Mouse (Mus musculus): ENCODE measurements around the gene Laptm5. TPM values are rescaled to one million over a fixed set of nuclear protein-coding genes. Genes with fewer than 3 reads are reported as not detected.
A peak's percentile ranks its signal among the peaks of the same experiment; 100 is the strongest.

The Laptm5 gene
- 27.4 and 55.0 TPM in 2 replicates for polyA plus RNA-seq (2015; fragmentation: Nextera tagmentation; extraction: Ambion mirVana)

GRCm38 (mm10) chr4:130913077-130913476, at the start of gene Laptm5:
TSS of gene Laptm5 (plus strand) at chr4:130913125.
- no peak for ATAC-seq (replicated peaks; ENCODE audit: insufficient number of reproducible peaks, insufficient read depth, low FRiP score, low read depth)
- Histone ChIP-seq H3K9me3 (replicated peaks) (no peaks in the 10 kb centered on the region), H3K27ac (peak within 1 kb of the TSS; percentile 53; the same call in 1 of the 2 replicates), H3K9ac (no peak within 1 kb of the TSS), H3K4me1 (replicated peaks) (peaks cover 31% of the 10 kb centered on the region), H3K36me3 (no peaks in the 10 kb centered on the region), H3K27me3 (0 out of 2 replicates have a peak, but pooled peaks cover 3% of the 10 kb centered on the region), H3K4me2 (0 out of 2 replicates have a peak within 1 kb of the TSS, but pooled peaks have one; percentile 18), H3K4me3 (peak within 1 kb of the TSS; percentile 25)
- WGBS, result 73% methylated on average over 11 of the region's 11 CpGs

GRCm38 (mm10) chr4:130865460-130865859, 47.5 kb upstream of the Laptm5 start:
- no peak overlapping the region for H3K27ac ChIP-seq
- WGBS, result 54% methylated on average over 6 of the region's 9 CpGs
- no peaks in the 10 kb centered on the region for H3K36me3 ChIP-seq
- H3K9ac ChIP-seq, result no peak overlapping the region
- ATAC-seq (replicated peaks; ENCODE audit: insufficient number of reproducible peaks, insufficient read depth, low FRiP score, low read depth), result no peak
- H3K9me3 ChIP-seq (replicated peaks), result no peaks in the 10 kb centered on the region
- H3K4me1 ChIP-seq (replicated peaks), result peaks cover 16% of the 10 kb centered on the region
- H3K4me2 ChIP-seq, result no peak overlapping the region
- peaks cover 62% of the 10 kb centered on the region for H3K27me3 ChIP-seq
- H3K4me3 ChIP-seq, result no peak overlapping the region

GRCm38 (mm10) chr4:130865901-130866371, 47.0 kb upstream of the Laptm5 start:
- Histone ChIP-seq H3K4me1 (replicated peaks) (peaks cover 16% of the 10 kb centered on the region), H3K9ac (no peak overlapping the region), H3K27ac (no peak overlapping the region), H3K27me3 (peaks cover 59% of the 10 kb centered on the region), H3K4me2 (no peak overlapping the region), H3K36me3 (no peaks in the 10 kb centered on the region), H3K4me3 (no peak overlapping the region), H3K9me3 (replicated peaks) (no peaks in the 10 kb centered on the region)
- WGBS, result 39% methylated on average over 8 of the region's 8 CpGs
- ATAC-seq (replicated peaks; ENCODE audit: insufficient number of reproducible peaks, insufficient read depth, low FRiP score, low read depth), result no peak

- H3K4me2 ChIP-seq, result no peak overlapping the region
- 61% methylated on average over 6 of the region's 6 CpGs for WGBS
- no peak for ATAC-seq (replicated peaks; ENCODE audit: insufficient number of reproducible peaks, insufficient read depth, low FRiP score, low read depth)
- no peaks in the 10 kb centered on the region for H3K4me1 ChIP-seq (replicated peaks)
- H3K36me3 ChIP-seq, result no peaks in the 10 kb centered on the region
- peaks cover 45% of the 10 kb centered on the region for H3K27me3 ChIP-seq
- H3K27ac ChIP-seq, result no peak overlapping the region
- no peak overlapping the region for H3K9ac ChIP-seq
- H3K4me3 ChIP-seq, result no peak overlapping the region
- no peaks in the 10 kb centered on the region for H3K9me3 ChIP-seq (replicated peaks)
These were observed 45.0 kb upstream of the Laptm5 start for GRCm38 (mm10) chr4:130867940-130868339.

- no peak overlapping the region for H3K27ac ChIP-seq
- no peak overlapping the region for H3K4me3 ChIP-seq
- no peaks in the 10 kb centered on the region for H3K4me1 ChIP-seq (replicated peaks)
- peaks cover 46% of the 10 kb centered on the region for H3K27me3 ChIP-seq
- H3K9ac ChIP-seq, result no peak overlapping the region
- no peaks in the 10 kb centered on the region for H3K9me3 ChIP-seq (replicated peaks)
- H3K4me2 ChIP-seq, result no peak overlapping the region
- no peaks in the 10 kb centered on the region for H3K36me3 ChIP-seq
- 40% methylated on average over 5 of the region's 5 CpGs for WGBS
- no peak for ATAC-seq (replicated peaks; ENCODE audit: insufficient number of reproducible peaks, insufficient read depth, low FRiP score, low read depth)
These were observed 44.1 kb upstream of the Laptm5 start for GRCm38 (mm10) chr4:130868803-130869202.

GRCm38 (mm10) chr4:130872414-130872813, 40.5 kb upstream of the Laptm5 start:
- ATAC-seq (replicated peaks; ENCODE audit: insufficient number of reproducible peaks, insufficient read depth, low FRiP score, low read depth), result no peak

GRCm38 (mm10) chr4:130873440-130873839, 39.5 kb upstream of the Laptm5 start:
- WGBS, result 75% methylated on average over 5 of the region's 5 CpGs
- ATAC-seq (replicated peaks; ENCODE audit: insufficient number of reproducible peaks, insufficient read depth, low FRiP score, low read depth), result no peak

More at GRCm38 (mm10) chr4:130872414-130872813, 40.5 kb upstream of the Laptm5 start:
- no peak overlapping the region for H3K27ac ChIP-seq
- WGBS, result 56% methylated on average over 11 of the region's 11 CpGs
- H3K4me1 ChIP-seq (replicated peaks), result peaks cover 11% of the 10 kb centered on the region
- H3K4me2 ChIP-seq, result no peak overlapping the region
- no peaks in the 10 kb centered on the region for H3K36me3 ChIP-seq
- no peak overlapping the region for H3K4me3 ChIP-seq
- H3K9ac ChIP-seq, result no peak overlapping the region
- no peaks in the 10 kb centered on the region for H3K9me3 ChIP-seq (replicated peaks)
- H3K27me3 ChIP-seq, result peaks cover 33% of the 10 kb centered on the region

GRCm38 (mm10) chr4:130874601-130875000, 38.3 kb upstream of the Laptm5 start:
- H3K27ac ChIP-seq, result peak overlapping the region; percentile 27; the same call in 1 of the 2 replicates
- peaks cover 18% of the 10 kb centered on the region for H3K27me3 ChIP-seq
- ATAC-seq (replicated peaks; ENCODE audit: insufficient number of reproducible peaks, insufficient read depth, low FRiP score, low read depth), result peak; percentile 68
- no peaks in the 10 kb centered on the region for H3K9me3 ChIP-seq (replicated peaks)
- H3K9ac ChIP-seq, result no peak overlapping the region
- H3K4me2 ChIP-seq, result peak overlapping the region; percentile 41
- no peak overlapping the region for H3K4me3 ChIP-seq
- H3K36me3 ChIP-seq, result no peaks in the 10 kb centered on the region
- H3K4me1 ChIP-seq (replicated peaks), result peaks cover 18% of the 10 kb centered on the region
- 15% methylated on average over 10 of the region's 10 CpGs for WGBS

More at GRCm38 (mm10) chr4:130873440-130873839, 39.5 kb upstream of the Laptm5 start:
- Histone ChIP-seq H3K4me2 (no peak overlapping the region), H3K9ac (no peak overlapping the region), H3K36me3 (no peaks in the 10 kb centered on the region), H3K9me3 (replicated peaks) (no peaks in the 10 kb centered on the region), H3K27me3 (peaks cover 24% of the 10 kb centered on the region), H3K4me1 (replicated peaks) (peaks cover 14% of the 10 kb centered on the region), H3K4me3 (no peak overlapping the region), H3K27ac (no peak overlapping the region)

GRCm38 (mm10) chr4:130876016-130876726, 36.8 kb upstream of the Laptm5 start:
- Histone ChIP-seq H3K9ac (no peak overlapping the region), H3K4me3 (no peak overlapping the region), H3K27me3 (peaks cover 14% of the 10 kb centered on the region), H3K4me2 (no peak overlapping the region), H3K9me3 (replicated peaks) (no peaks in the 10 kb centered on the region), H3K36me3 (no peaks in the 10 kb centered on the region), H3K27ac (no peak overlapping the region), H3K4me1 (replicated peaks) (peaks cover 18% of the 10 kb centered on the region)
- ATAC-seq (replicated peaks; ENCODE audit: insufficient number of reproducible peaks, insufficient read depth, low FRiP score, low read depth), result no peak
- WGBS, result 48% methylated on average over 14 of the region's 14 CpGs

- Histone ChIP-seq H3K27ac (peak overlapping the region; percentile 69), H3K4me3 (peak overlapping the region; percentile 28), H3K4me2 (peak overlapping the region; percentile 65), H3K9ac (peak overlapping the region; percentile 31; the same call in 1 of the 2 replicates), H3K27me3 (peaks cover 20% of the 10 kb centered on the region), H3K36me3 (no peaks in the 10 kb centered on the region), H3K4me1 (replicated peaks) (peaks cover 25% of the 10 kb centered on the region), H3K9me3 (replicated peaks) (no peaks in the 10 kb centered on the region)
- 8% methylated on average over 21 of the region's 21 CpGs for WGBS
- ATAC-seq (replicated peaks; ENCODE audit: insufficient number of reproducible peaks, insufficient read depth, low FRiP score, low read depth), result peak; percentile 54
These were observed 34.5 kb upstream of the Laptm5 start for GRCm38 (mm10) chr4:130878273-130879047.

GRCm38 (mm10) chr4:130879048-130879384, 33.9 kb upstream of the Laptm5 start:
- ATAC-seq (replicated peaks; ENCODE audit: insufficient number of reproducible peaks, insufficient read depth, low FRiP score, low read depth), result peak; percentile 24; the same call in 1 of the 2 replicates
- Histone ChIP-seq H3K4me1 (replicated peaks) (peaks cover 25% of the 10 kb centered on the region), H3K4me3 (no peak overlapping the region), H3K9me3 (replicated peaks) (no peaks in the 10 kb centered on the region), H3K27ac (peak overlapping the region; percentile 69), H3K27me3 (peaks cover 17% of the 10 kb centered on the region), H3K36me3 (no peaks in the 10 kb centered on the region), H3K9ac (no peak overlapping the region), H3K4me2 (peak overlapping the region; percentile 65; the same call in 1 of the 2 replicates)
- WGBS, result 57% methylated on average over 1 of the region's 1 CpGs

All from heart, embryonic 15.5 days (tissue).